Mouse (Mus musculus): ENCODE results near the gene Ksr2.
"Not testable (repeated sequence)": the region's sequence is repeated elsewhere in the genome, so short reads cannot be mapped to it uniquely, and the experiment has no call there.

The Ksr2 gene

DNA sequence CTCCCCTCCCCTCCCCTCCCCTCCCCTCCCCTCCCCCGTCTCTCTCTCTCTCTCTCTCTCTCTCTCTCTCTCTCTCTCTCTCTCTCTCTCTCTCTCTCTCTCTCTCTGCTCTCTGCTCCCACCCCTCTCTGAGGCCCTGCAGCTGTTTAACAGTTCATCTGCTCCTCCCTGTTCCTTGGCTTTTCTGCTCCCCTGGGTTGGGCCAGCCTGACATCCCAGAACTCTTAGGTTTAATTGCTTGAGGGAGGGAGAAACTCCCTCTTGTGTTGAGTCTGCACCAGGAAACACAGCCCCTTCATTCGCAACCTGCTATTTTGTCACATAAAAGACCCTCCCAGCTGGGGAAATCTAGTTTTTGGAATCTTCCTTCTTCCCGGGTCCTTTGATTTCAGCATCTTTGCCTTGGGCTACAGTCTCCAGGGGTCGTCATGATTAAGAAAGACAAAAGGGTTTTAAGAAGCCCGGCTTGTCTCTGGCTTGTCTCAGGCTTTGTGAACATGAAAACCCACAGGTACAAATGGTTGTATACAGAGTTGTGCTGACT lies 15.7 kb upstream of the Ksr2 start:
- Histone ChIP-seq H3K27me3 (ENCODE audit: insufficient read depth, low read length) (no peaks in the 10 kb centered on the region), H3K4me3 (replicated peaks; ENCODE audit: low read length) (peak overlapping the region; percentile 79), H3K9me3 (ENCODE audit: low read length) (peaks cover 26% of the 10 kb centered on the region), H3K4me1 (replicated peaks; ENCODE audit: low read depth, low read length) (peaks cover 69% of the 10 kb centered on the region), H3K36me3 (ENCODE audit: insufficient read depth, low read length) (peaks cover 15% of the 10 kb centered on the region)
- TF ChIP-seq POU5F1 (IDR thresholded peaks at IDR 0.05; ENCODE audit: borderline replicate concordance, low read length) (no peak), NANOG (IDR thresholded peaks at IDR 0.05; ENCODE audit: borderline replicate concordance, low read length) (no peak; the same call in 1 of the 2 replicates), CTCF (conservative IDR thresholded peaks at IDR 0.05; ENCODE audit: low read length) (no peak)

DNA sequence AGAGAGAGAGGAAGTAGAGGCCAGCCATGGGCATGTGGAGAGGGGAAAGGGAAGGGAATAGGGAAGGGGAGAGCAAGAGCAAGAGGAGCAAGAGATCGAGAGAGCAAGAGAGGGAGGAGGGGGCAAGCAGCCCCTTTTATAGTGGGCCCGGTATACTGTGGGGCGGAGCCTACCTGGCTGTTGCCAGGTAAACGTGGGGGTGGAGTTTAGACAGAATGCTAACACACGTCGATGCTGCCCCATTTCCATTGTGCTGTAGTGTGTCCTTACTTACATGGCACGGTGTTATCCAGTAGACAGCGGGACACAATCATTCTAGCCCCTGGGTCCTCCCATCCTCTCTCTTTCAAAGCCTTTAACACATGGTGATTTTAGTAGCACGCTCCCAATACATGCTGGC lies 14.5 kb upstream of the Ksr2 start:
- peaks cover 11% of the 10 kb centered on the region for H3K36me3 ChIP-seq (ENCODE audit: insufficient read depth, low read length)
- peaks cover 76% of the 10 kb centered on the region for H3K4me1 ChIP-seq (replicated peaks; ENCODE audit: low read depth, low read length)
- H3K27me3 ChIP-seq (ENCODE audit: insufficient read depth, low read length), result no peaks in the 10 kb centered on the region
- peaks cover 14% of the 10 kb centered on the region for H3K9me3 ChIP-seq (ENCODE audit: low read length)
- H3K4me3 ChIP-seq (replicated peaks; ENCODE audit: low read length), result peak overlapping the region; percentile 79
- TF ChIP-seq CTCF (conservative IDR thresholded peaks at IDR 0.05; ENCODE audit: low read length) (no peak), NANOG (IDR thresholded peaks at IDR 0.05; ENCODE audit: borderline replicate concordance, low read length) (no peak), POU5F1 (IDR thresholded peaks at IDR 0.05; ENCODE audit: borderline replicate concordance, low read length) (no peak)

- peaks cover 84% of the 10 kb centered on the region for H3K4me1 ChIP-seq (replicated peaks; ENCODE audit: low read depth, low read length)
- H3K4me3 ChIP-seq (replicated peaks; ENCODE audit: low read length), result peak overlapping the region; percentile 69
- no peaks in the 10 kb centered on the region for H3K27me3 ChIP-seq (ENCODE audit: insufficient read depth, low read length)
- TF ChIP-seq POU5F1 (IDR thresholded peaks at IDR 0.05; ENCODE audit: borderline replicate concordance, low read length) (no peak), NANOG (IDR thresholded peaks at IDR 0.05; ENCODE audit: borderline replicate concordance, low read length) (no peak), CTCF (conservative IDR thresholded peaks at IDR 0.05; ENCODE audit: low read length) (no peak)
- peaks cover 35% of the 10 kb centered on the region for H3K36me3 ChIP-seq (ENCODE audit: insufficient read depth, low read length)
- no peaks in the 10 kb centered on the region for H3K9me3 ChIP-seq (ENCODE audit: low read length)
Measured at GRCm38 (mm10) chr5:117403609-117404008, 10.2 kb upstream of the Ksr2 start.

GRCm38 (mm10) chr5:117404671-117405070 lies 9.1 kb upstream of the Ksr2 start:
- not testable (repeated sequence) for H3K9me3 ChIP-seq (ENCODE audit: low read length); H3K27me3 ChIP-seq (ENCODE audit: insufficient read depth, low read length)
- Histone ChIP-seq H3K36me3 (ENCODE audit: insufficient read depth, low read length) (peaks cover 39% of the 10 kb centered on the region), H3K4me1 (replicated peaks; ENCODE audit: low read depth, low read length) (peaks cover 84% of the 10 kb centered on the region), H3K4me3 (replicated peaks; ENCODE audit: low read length) (peak overlapping the region; percentile 66)

- Histone ChIP-seq H3K4me1 (replicated peaks; ENCODE audit: low read depth, low read length) (peaks cover 90% of the 10 kb centered on the region), H3K9me3 (ENCODE audit: low read length) (no peaks in the 10 kb centered on the region), H3K4me3 (replicated peaks; ENCODE audit: low read length) (no peak overlapping the region), H3K36me3 (ENCODE audit: insufficient read depth, low read length) (peaks cover 45% of the 10 kb centered on the region), H3K27me3 (ENCODE audit: insufficient read depth, low read length) (no peaks in the 10 kb centered on the region)
- TF ChIP-seq NANOG (IDR thresholded peaks at IDR 0.05; ENCODE audit: borderline replicate concordance, low read length), result no peak
- TF ChIP-seq CTCF (conservative IDR thresholded peaks at IDR 0.05; ENCODE audit: low read length), result peak; percentile 89
Measured at GRCm38 (mm10) chr5:117408216-117408615, 5.6 kb upstream of the Ksr2 start.

DNA sequence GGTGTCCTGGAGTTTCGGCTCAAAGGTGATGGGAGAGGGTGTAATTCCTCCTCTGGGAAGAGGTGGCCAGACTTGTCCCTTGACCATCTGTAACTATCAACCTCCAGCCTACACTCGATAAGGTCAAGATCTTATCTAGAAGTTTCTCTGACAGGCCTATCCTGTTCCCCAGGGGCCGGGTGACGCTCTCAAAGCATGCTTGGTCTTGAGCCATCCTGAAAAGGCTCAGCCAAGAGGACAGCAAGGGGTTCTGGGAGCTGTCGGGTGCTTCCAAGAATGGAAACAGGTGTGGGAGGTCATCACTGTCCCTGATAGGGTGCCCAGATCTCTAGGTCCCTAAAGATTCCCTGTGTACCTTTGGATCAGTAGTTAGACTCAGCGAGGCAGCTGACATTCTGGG lies 4.4 kb upstream of the Ksr2 start:
- TF ChIP-seq POU5F1 (IDR thresholded peaks at IDR 0.05; ENCODE audit: borderline replicate concordance, low read length) (no peak), CTCF (conservative IDR thresholded peaks at IDR 0.05; ENCODE audit: low read length) (no peak), NANOG (IDR thresholded peaks at IDR 0.05; ENCODE audit: borderline replicate concordance, low read length) (no peak)
- Histone ChIP-seq H3K4me1 (replicated peaks; ENCODE audit: low read depth, low read length) (peaks cover 85% of the 10 kb centered on the region), H3K36me3 (ENCODE audit: insufficient read depth, low read length) (peaks cover 45% of the 10 kb centered on the region), H3K27me3 (ENCODE audit: insufficient read depth, low read length) (no peaks in the 10 kb centered on the region), H3K4me3 (replicated peaks; ENCODE audit: low read length) (no peak overlapping the region), H3K9me3 (ENCODE audit: low read length) (no peaks in the 10 kb centered on the region)

DNA sequence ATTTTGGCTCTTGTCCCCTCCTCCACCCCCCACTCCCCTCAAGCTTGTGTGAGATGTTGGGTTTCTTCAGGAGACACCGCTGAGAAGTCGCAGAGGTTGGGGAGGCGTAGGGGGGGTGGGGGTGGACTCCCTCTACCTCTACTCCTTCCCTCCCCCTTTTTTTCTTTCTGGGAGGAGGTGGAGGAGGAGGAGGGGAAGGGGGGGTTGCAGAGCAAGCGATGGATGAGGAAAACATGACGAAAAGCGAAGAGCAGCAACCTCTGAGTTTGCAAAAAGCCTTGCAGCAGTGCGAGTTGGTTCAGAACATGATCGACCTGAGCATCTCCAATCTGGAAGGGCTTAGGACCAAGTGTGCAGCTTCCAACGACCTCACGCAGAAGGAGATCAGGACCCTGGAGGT lies 811 bp downstream of the Ksr2 start:
- H3K4me3 ChIP-seq (replicated peaks; ENCODE audit: low read length), result peak overlapping the region; percentile 94

GRCm38 (mm10) chr5:117415011-117415912 lies 1.5 kb downstream of the Ksr2 start:
- peaks cover 58% of the 10 kb centered on the region for H3K4me1 ChIP-seq (replicated peaks; ENCODE audit: low read depth, low read length)
- H3K36me3 ChIP-seq (ENCODE audit: insufficient read depth, low read length), result peaks cover 31% of the 10 kb centered on the region
- peak overlapping the region; percentile 94; the same call in 1 of the 2 replicates for H3K4me3 ChIP-seq (replicated peaks; ENCODE audit: low read length)
- TF ChIP-seq POU5F1 (IDR thresholded peaks at IDR 0.05; ENCODE audit: borderline replicate concordance, low read length), result no peak
- TF ChIP-seq NANOG (IDR thresholded peaks at IDR 0.05; ENCODE audit: borderline replicate concordance, low read length), result no peak
- 0 out of 2 replicates have a peak, but pooled peaks cover 5% of the 10 kb centered on the region for H3K27me3 ChIP-seq (ENCODE audit: insufficient read depth, low read length)
- H3K9me3 ChIP-seq (ENCODE audit: low read length), result no peaks in the 10 kb centered on the region

More for the DNA sequence above, 811 bp downstream of the Ksr2 start:
- no peak for TF ChIP-seq NANOG (IDR thresholded peaks at IDR 0.05; ENCODE audit: borderline replicate concordance, low read length)
- no peak for TF ChIP-seq POU5F1 (IDR thresholded peaks at IDR 0.05; ENCODE audit: borderline replicate concordance, low read length)
- no peak for TF ChIP-seq CTCF (conservative IDR thresholded peaks at IDR 0.05; ENCODE audit: low read length)
- peaks cover 31% of the 10 kb centered on the region for H3K36me3 ChIP-seq (ENCODE audit: insufficient read depth, low read length)
- H3K27me3 ChIP-seq (ENCODE audit: insufficient read depth, low read length), result 0 out of 2 replicates have a peak, but pooled peaks cover 5% of the 10 kb centered on the region
- H3K4me1 ChIP-seq (replicated peaks; ENCODE audit: low read depth, low read length), result peaks cover 64% of the 10 kb centered on the region
- H3K9me3 ChIP-seq (ENCODE audit: low read length), result no peaks in the 10 kb centered on the region
